Mouse (Mus musculus) natural killer cell, adult 2 months (primary cell): ENCODE measurements around the gene Sowahd.

Experiments
- DNase-seq, 2 experiments: peaks; one replicate each; pipeline ENCODE4 v3.0.0; 2022; ENCODE audit warnings: low spot score in 2 of 2

Sowahd gene

DNA sequence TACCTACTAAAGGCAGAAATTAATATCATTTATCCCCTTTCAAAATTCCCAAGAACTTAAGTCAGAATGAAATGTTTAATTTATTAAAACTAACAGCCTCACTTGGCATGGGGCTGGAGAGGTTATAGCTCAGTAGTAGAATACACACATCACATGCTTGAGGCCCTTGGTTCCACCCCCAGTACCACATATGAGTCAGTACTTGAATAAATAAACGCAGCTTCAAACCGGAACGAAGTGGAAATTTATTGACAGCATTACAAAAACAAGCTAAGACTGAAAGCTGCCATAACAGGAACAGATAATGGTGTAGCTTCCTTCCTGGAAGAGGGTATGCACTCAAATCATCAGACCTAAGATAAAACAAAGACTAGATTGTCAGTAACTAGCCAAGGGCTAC lies 42.8 kb downstream of the Sowahd start:
- DNase-seq: no peak

DNA sequence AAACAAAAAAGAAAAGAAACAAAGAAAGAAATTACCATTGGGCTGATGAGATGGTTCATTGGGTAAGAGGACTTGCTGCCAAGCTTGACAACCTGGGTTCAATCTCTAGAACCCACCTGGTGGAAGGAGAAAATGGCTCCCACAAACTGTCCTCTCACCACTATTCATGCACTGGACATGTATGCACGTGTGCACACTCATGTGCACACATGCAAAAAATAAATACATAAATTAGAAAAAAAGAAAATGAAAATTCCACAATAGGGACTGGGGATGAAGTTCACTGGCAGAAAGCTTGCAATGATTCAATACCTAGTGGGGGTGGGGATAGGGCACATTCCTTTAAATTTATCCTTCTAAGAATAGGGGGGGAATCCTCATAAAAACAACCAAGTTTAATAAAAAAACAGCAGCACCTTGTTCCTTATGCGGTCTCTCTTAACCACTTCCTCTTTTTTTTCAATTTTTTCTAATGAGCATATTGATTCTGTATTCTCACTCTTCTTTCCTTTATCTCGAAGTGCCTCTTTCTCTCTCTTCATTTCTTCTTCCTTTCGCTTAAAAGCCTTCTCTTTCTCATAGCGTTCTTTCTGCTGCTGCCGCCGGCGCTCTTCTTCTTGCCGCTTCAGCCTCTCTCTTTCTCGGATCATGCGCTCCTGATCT lies 46.6 kb downstream of the Sowahd start:
- no peak for DNase-seq

DNA sequence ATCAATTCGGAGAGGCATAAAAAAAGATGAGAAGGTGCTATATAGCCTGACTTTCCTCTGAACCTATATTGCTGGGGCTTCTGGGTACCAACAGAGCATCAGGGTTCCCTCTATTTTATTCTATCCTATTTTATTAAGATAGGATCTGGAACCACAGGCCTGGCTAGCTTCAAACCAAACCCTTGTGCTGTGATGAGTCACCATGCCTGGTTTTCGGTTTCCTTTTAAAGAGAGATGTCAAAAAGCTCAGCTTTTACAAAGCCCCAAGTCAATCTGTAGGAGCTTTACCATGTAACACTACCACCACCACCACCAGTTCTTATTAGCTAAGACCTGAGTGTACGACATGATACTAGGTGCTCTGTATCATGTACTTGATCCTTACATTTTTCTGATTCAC lies 50.0 kb downstream of the Sowahd start:
- DNase-seq: no peak
